ENCODE assay signal across 8 mouse cellular contexts in the genomic region with DNA sequence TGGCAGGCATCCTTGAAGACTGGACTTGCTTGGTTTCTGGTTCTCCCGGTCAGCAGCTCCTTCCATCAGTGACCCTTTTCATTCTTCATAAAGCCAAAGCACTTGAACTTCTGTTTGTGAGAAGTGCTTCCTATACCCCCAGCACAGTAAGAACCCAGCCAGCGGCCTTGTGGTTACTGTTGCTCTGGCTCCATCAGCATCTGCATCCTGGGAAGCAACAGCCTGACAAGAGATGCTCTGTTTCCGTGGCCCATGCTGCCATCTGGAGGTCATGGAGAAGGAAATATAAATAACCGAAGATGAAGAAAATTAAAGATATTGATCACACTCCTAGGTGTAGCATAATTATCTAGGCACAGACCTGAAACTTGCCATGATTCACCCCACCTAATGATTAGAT.
DNase-seq lines count a peak whose midpoint lies in the region; ATAC-seq lines count a peak whose summit lies in the region.

No protein-coding gene starts in this region.

- H3K4me3 ChIP-seq in embryonic facial prominence, embryonic 10.5 days = no peak overlapping the region

- DNase-seq in cerebellum, postnatal 10 days = peak; percentile 82 to 83
- peak; percentile 38 for DNase-seq in Muller cell, postnatal 12 days (ENCODE audit: inconsistent ontology term)
- DNase-seq in embryonic facial prominence, embryonic 10.5 days (ENCODE audit: low spot score) = peak; percentile 59
- DNase-seq in heart, postnatal 10 days = peak; percentile 72 to 80
- DNase-seq in layer of hippocampus, postnatal 14 days (ENCODE audit: low spot score in 2 of 2) = peak; percentile 53 to 76
- DNase-seq in mesoderm, embryonic 11.5 days (ENCODE audit: low read depth, low spot score) = peak; percentile 44
- DNase-seq in skeletal muscle tissue, adult 2 months (ENCODE audit: low read depth, low spot score) = peak; percentile 21

- no peak overlapping the region for H3K27ac ChIP-seq in embryonic facial prominence, embryonic 10.5 days (replicated peaks)

- WGBS in embryonic facial prominence, embryonic 10.5 days = 40% methylated on average over 4 of the region's 4 CpGs

- H3K36me3 ChIP-seq in embryonic facial prominence, embryonic 10.5 days (replicated peaks) = no peaks in the 10 kb centered on the region

- peaks cover 7% of the 10 kb centered on the region for H3K4me1 ChIP-seq in embryonic facial prominence, embryonic 10.5 days

- intact Hi-C loops in heart, postnatal 10 days (cut with DNase I) = loop anchor here (1.0 to 10.0 kb wide), 5 partner anchors 92 to 439 kb away; no protein-coding TSS in a partner anchor

- H3K27me3 ChIP-seq in embryonic facial prominence, embryonic 10.5 days (replicated peaks; ENCODE audit: low read depth, poor library complexity, severe bottlenecking) = peaks cover 9% of the 10 kb centered on the region

- no peak for ATAC-seq in cerebellum, adult (ENCODE audit: insufficient number of reproducible peaks, low FRiP score, low TSS enrichment)

- no peaks in the 10 kb centered on the region for H3K9me3 ChIP-seq in embryonic facial prominence, embryonic 10.5 days

Comparison
In these comparisons a context has a peak if more than half of its experiments do, and no peak if none do; other contexts are left out.
1. DNase-seq: peak in every context shown above with its lines; median percentile 82 in cerebellum, postnatal 10 days; 76 in heart, postnatal 10 days; 64 in layer of hippocampus, postnatal 14 days; 59 in embryonic facial prominence, embryonic 10.5 days; 44 in mesoderm, embryonic 11.5 days; 38 in Muller cell, postnatal 12 days; 21 in skeletal muscle tissue, adult 2 months.